Mouse (Mus musculus) heart, postnatal 25 days (tissue): ENCODE measurements at regions not wholly inside any gene's neighbourhood (a gene's known extent, or its start where the extent isn't known, plus 50 kb on each side); places are given as distances from the start of the nearest gene placed in this dataset.

Experiments used
- DNase-seq: peaks from one replicate; pipeline ENCODE4 v3.0.0; 2022; ENCODE audit warnings: low spot score
- intact Hi-C: fragments of 180-260 bp; cut with DNase I; formaldehyde crosslinking; loops from one replicate; pipeline ENCODE4 v1.15.1; 2025

- DNase-seq = no peak
Observed at GRCm38 (mm10) chr4:47971861-47972260, 73.1 kb upstream of the Nr4a3 start.

GRCm38 (mm10) chr4:47979579-47980313, 65.2 kb upstream of the Nr4a3 start:
- peak; percentile 36 for DNase-seq
- intact Hi-C loops = no loop called here

More at GRCm38 (mm10) chr4:47971861-47972260, 73.1 kb upstream of the Nr4a3 start:
- intact Hi-C loops = no loop called here
